Mouse (Mus musculus): ENCODE results near the gene Cep83. TPM values are rescaled to one million over a fixed set of nuclear protein-coding genes. Genes with fewer than 3 reads are reported as not detected.

Cep83 gene
- polyA plus RNA-seq, 1 experiment from 2014 or later: 18.1 TPM

GRCm38 (mm10) chr10:94835874-94836273 lies 147.4 kb downstream of the Cep83 start:
- Histone ChIP-seq H3K27me3 (replicated peaks) (no peaks in the 10 kb centered on the region), H3K4me1 (no peaks in the 10 kb centered on the region), H3K9ac (no peak overlapping the region), H3K4me2 (no peak overlapping the region), H3K4me3 (no peak overlapping the region), H3K36me3 (replicated peaks) (peaks cover 17% of the 10 kb centered on the region; the same call in 1 of the 2 replicates), H3K27ac (no peak overlapping the region), H3K9me3 (no peaks in the 10 kb centered on the region)
- ATAC-seq (replicated peaks): no peak
- 74% methylated on average over 9 of the region's 9 CpGs for WGBS
